Mouse (Mus musculus) midbrain, embryonic 10.5 days (tissue): ENCODE data around the gene Cyp1a2. TPM values are rescaled to one million over a fixed set of nuclear protein-coding genes. Genes with fewer than 3 reads are reported as not detected.

Source experiments
- DNase-seq: peaks from one replicate; pipeline ENCODE4 v3.0.0-alpha.2; 2017; ENCODE audit warnings: low spot score
- H3K27ac ChIP-seq: fragments of 300-500 bp; sonication (generic); replicated peaks from 2 replicates; pipeline ENCODE4 v1.5.1; 2016; ENCODE audit warnings: mild to moderate bottlenecking
- H3K27me3 ChIP-seq: fragments of 300-500 bp; sonication (generic); 2 replicates; pipeline ENCODE4 v1.6.1; 2016; ENCODE audit warnings: low read depth, mild to moderate bottlenecking; ENCODE audit not compliant: poor library complexity, severe bottlenecking
- H3K36me3 ChIP-seq: fragments of 300-500 bp; sonication (generic); 2 replicates; pipeline ENCODE4 v1.6.1; 2016; ENCODE audit warnings: mild to moderate bottlenecking, moderate library complexity
- H3K4me1 ChIP-seq: fragments of 300-500 bp; sonication (generic); 2 replicates; pipeline ENCODE4 v1.6.1; 2016
- H3K4me3 ChIP-seq: fragments of 300-500 bp; sonication (generic); 2 replicates; pipeline ENCODE4 v1.5.1; 2016; ENCODE audit warnings: mild to moderate bottlenecking, moderate library complexity
- H3K9me3 ChIP-seq: fragments of 300-500 bp; sonication (generic); replicated peaks from 2 replicates; pipeline ENCODE4 v1.6.1; 2016; ENCODE audit warnings: mild to moderate bottlenecking
- WGBS: fragments of 180-500 bp; shearing (Covaris S2); methylation state at CpG from one replicate; pipeline ENCODE4 v1.1.7; 2016; 5-methylcytosine and 5-hydroxymethylcytosine counted together
- polyA plus RNA-seq: library from polyadenylated mRNA; unstranded; fragments of >200 nt; fragmentation: Nextera tagmentation; extraction: Ambion mirVana; gene quantifications from 2 replicates; pipeline ENCODE4 v1.2.1, GENCODE M21; 2016

The Cyp1a2 gene
- polyA plus RNA-seq, 1 experiment from 2014 or later = not detected

DNA sequence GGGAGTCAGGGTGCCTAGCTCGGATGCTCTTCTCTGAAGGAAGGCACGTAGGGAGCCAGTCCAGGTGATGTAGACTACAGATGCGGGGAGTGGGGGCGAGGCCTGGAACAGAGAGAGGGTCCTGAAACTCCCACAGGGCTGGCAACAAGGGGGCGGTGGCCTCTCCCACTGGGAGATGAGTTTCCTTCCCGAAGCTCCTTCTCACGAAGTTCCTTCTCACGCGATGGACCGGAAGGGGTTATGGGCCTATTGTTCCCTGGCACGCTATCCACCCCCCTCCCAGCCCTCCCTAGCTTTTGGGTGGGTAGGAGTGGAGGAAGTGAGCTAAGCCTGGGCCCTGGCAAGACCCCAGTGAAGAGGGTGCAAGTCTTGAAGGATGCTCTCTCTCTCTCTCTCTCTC, 15.7 kb downstream of the Cyp1a2 start:
- no peak for DNase-seq
- no peaks in the 10 kb centered on the region for H3K4me1 ChIP-seq
- no peaks in the 10 kb centered on the region for H3K27me3 ChIP-seq
- no peaks in the 10 kb centered on the region for H3K36me3 ChIP-seq
- 63% methylated on average over 11 of the region's 11 CpGs for WGBS
- H3K27ac ChIP-seq = no peak overlapping the region
- no peaks in the 10 kb centered on the region for H3K9me3 ChIP-seq
- no peak overlapping the region for H3K4me3 ChIP-seq

DNA sequence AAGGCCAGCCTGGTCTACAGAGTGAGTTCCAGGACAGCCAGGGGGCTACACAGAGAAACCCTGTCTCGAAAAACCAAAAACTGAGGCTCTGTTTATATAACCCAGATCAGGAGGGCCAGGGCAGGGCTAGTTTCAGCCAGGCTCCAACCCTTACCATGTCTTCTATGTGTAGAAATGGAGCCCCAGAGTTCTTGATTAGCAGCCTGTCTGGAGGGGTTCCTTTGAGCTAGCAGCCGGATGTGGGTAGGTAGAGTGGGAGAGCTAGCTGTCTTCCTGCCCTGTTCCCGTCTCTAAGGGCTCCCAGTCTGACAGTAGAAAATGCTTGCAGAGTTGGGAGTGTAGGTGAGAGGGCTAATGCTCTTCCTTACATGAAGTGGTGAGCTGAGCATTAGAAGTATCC, 16.4 kb downstream of the Cyp1a2 start:
- H3K9me3 ChIP-seq = no peaks in the 10 kb centered on the region
- H3K36me3 ChIP-seq = no peaks in the 10 kb centered on the region
- H3K4me1 ChIP-seq = no peaks in the 10 kb centered on the region
- H3K27me3 ChIP-seq = no peaks in the 10 kb centered on the region
- no peak overlapping the region for H3K27ac ChIP-seq
- no peak for DNase-seq
- H3K4me3 ChIP-seq = no peak overlapping the region
- 83% methylated on average over 3 of the region's 3 CpGs for WGBS

DNA sequence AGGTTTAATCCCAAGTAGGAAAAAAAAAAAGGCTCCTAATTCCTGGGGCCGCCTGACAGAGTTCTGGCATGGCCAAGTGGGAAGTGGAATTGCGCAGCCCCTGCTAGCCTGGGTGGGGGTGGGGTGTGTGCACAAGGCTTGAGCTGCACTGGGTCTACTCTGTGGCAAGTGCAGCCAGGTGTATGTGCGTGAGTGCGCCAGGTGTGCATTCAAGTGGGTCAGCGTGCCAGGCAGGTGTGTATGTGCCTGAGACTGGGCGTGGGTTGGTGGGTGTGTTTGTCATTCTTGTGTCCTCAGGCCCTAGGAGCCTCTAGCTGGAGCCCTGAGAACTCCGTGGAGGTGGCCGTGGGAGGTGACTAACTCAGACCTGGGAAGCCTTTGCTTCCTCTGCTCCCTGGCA, 17.0 kb downstream of the Cyp1a2 start:
- no peak for DNase-seq
- Histone ChIP-seq H3K36me3 (no peaks in the 10 kb centered on the region), H3K4me1 (no peaks in the 10 kb centered on the region), H3K9me3 (no peaks in the 10 kb centered on the region), H3K27me3 (no peaks in the 10 kb centered on the region), H3K4me3 (no peak overlapping the region), H3K27ac (no peak overlapping the region)
- WGBS = 88% methylated on average over 8 of the region's 8 CpGs

DNA sequence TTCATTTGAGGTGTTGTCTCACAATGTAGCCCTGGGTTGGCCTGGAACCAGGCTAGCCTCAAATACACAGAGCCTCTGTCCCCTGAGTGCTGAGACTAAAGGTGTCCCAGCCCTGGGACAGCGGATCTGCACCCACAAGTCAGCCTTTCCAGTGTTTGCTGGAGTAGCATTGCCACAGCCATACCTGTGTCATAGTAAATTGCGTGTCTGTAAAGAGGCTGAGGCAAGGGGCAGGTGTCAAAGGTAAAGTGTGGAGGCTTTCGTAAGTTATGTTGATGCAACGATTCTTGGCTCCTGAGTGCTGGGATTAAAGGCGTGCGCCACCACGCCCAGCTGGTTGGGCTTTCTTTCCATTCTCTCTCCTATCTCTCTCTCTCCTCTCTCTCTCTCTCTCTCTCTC, 18.9 kb downstream of the Cyp1a2 start:
- no peaks in the 10 kb centered on the region for H3K36me3 ChIP-seq
- no peak for DNase-seq
- H3K27ac ChIP-seq = no peak overlapping the region
- no peaks in the 10 kb centered on the region for H3K4me1 ChIP-seq
- H3K27me3 ChIP-seq = no peaks in the 10 kb centered on the region
- H3K4me3 ChIP-seq = no peak overlapping the region
- 76% methylated on average over 7 of the region's 7 CpGs for WGBS
- no peaks in the 10 kb centered on the region for H3K9me3 ChIP-seq

DNA sequence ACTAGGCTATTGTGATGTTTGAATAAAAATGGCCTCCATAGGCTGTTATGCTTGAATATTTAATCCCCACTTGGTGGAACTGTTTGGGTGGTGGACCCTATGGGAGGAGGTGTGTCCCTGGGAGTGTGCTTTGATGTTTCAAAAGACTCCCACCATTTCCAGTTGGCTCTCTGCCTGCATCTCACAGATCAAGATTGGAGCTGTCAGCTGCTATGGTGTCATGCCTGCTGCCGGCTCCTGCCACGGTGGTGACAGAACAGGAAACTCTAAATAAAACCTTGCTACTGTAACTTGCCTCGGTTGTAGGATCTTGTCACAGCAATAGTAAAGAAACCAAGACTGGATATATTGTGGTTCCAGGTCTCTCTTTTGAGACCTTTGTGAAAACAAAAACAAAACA, 22.0 kb downstream of the Cyp1a2 start:
- no peaks in the 10 kb centered on the region for H3K4me1 ChIP-seq
- WGBS = 80% methylated on average over 3 of the region's 3 CpGs
- DNase-seq = no peak
- H3K36me3 ChIP-seq = no peaks in the 10 kb centered on the region
- no peaks in the 10 kb centered on the region for H3K9me3 ChIP-seq
- H3K27me3 ChIP-seq = no peaks in the 10 kb centered on the region
- H3K4me3 ChIP-seq = no peak overlapping the region
- H3K27ac ChIP-seq = no peak overlapping the region

DNA sequence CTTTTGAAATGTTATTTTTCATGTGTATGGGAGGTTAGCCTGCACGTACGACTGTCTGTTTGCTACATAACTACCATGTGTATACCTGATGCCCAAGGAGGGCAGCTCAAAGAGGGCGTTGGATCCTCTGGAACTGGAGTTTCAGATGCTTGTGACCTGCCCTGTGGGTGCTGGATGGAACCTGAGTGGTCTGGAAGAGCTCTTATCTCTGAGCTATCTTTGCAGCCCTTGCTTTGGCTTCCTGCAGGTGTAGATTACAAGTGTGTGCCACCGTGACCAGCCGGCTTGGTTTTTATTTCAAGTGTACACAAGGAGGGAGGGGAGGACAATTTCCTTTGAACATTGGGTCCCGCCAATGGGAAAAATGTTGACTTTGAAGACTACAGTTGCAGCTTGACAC, 23.0 kb downstream of the Cyp1a2 start:
- Histone ChIP-seq H3K4me1 (peaks cover 4% of the 10 kb centered on the region), H3K27ac (no peak overlapping the region), H3K27me3 (no peaks in the 10 kb centered on the region), H3K36me3 (no peaks in the 10 kb centered on the region), H3K9me3 (no peaks in the 10 kb centered on the region), H3K4me3 (no peak overlapping the region)
- WGBS = 88% methylated on average over 6 of the region's 6 CpGs
- no peak for DNase-seq

DNA sequence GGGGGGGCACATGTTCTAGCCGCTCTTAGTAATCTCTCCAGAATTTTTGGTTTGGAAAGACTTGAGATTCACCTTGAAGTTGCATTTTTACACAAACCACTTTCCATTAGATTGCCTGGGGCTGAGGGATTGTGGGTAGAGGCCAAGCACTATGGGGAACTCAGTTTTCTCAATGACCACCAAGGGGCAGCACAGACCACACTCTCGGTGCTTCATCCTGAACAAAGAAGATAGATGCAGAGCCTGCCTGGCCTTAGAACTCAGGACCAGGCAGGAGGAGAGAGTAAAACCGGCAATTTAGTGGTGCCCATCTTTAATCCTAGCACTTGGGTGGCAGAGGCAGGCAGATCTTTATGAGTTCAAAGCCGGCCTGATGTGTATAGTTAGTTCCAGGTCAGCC, 23.7 kb downstream of the Cyp1a2 start:
- 25% methylated on average over 4 of the region's 4 CpGs for WGBS
- H3K4me3 ChIP-seq = no peak overlapping the region
- H3K9me3 ChIP-seq = no peaks in the 10 kb centered on the region
- peaks cover 5% of the 10 kb centered on the region for H3K27me3 ChIP-seq
- peak; percentile 58 for DNase-seq
- no peaks in the 10 kb centered on the region for H3K36me3 ChIP-seq
- H3K27ac ChIP-seq = no peak overlapping the region
- H3K4me1 ChIP-seq = peaks cover 4% of the 10 kb centered on the region

DNA sequence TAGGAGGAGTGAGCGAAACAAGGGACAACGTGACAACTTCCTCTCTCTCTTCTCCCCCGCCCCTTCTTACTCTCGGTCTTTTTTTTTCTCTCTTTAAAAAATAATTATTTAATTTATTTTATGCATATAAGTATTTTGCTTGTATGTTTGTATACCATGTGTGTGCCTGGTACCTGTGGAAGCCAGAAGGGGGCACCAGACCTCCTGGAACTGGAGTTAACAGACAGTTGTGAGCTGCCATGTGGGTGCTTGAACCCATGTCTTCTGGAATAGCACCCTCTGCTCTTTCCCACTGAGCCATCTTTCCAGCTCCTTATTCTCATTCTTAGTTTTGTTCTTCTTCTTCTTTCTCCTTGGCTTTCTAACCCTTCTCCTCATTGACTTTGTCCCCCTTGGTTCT, 24.5 kb downstream of the Cyp1a2 start:
- Histone ChIP-seq H3K27me3 (peaks cover 13% of the 10 kb centered on the region), H3K4me1 (peaks cover 11% of the 10 kb centered on the region), H3K9me3 (no peaks in the 10 kb centered on the region), H3K4me3 (no peak overlapping the region), H3K36me3 (no peaks in the 10 kb centered on the region), H3K27ac (no peak overlapping the region)
- 88% methylated on average over 4 of the region's 4 CpGs for WGBS
- no peak for DNase-seq

DNA sequence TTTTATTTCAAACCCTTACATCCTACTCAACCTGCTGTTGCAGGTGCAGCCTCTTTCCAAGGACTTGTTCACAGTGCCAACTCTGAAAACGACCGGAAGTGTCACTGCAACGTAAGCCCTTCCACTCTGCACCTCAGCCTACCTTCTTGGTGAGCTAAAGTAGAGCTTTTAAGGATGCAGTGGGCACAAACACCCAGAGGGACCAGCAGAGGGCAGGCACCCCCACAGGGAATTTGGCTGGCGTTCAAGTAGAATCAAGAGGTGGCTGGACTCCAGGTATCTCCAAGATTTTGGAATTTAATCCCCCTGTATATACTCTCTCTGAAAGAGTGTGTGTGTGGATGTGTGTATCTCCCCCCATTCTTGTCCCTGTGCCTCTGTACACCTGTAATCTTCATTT, 25.7 kb downstream of the Cyp1a2 start:
- Histone ChIP-seq H3K9me3 (no peaks in the 10 kb centered on the region), H3K27ac (no peak overlapping the region), H3K36me3 (no peaks in the 10 kb centered on the region), H3K4me3 (no peak overlapping the region), H3K4me1 (peaks cover 22% of the 10 kb centered on the region), H3K27me3 (peaks cover 24% of the 10 kb centered on the region)
- WGBS = 58% methylated on average over 4 of the region's 4 CpGs
- DNase-seq = no peak

DNA sequence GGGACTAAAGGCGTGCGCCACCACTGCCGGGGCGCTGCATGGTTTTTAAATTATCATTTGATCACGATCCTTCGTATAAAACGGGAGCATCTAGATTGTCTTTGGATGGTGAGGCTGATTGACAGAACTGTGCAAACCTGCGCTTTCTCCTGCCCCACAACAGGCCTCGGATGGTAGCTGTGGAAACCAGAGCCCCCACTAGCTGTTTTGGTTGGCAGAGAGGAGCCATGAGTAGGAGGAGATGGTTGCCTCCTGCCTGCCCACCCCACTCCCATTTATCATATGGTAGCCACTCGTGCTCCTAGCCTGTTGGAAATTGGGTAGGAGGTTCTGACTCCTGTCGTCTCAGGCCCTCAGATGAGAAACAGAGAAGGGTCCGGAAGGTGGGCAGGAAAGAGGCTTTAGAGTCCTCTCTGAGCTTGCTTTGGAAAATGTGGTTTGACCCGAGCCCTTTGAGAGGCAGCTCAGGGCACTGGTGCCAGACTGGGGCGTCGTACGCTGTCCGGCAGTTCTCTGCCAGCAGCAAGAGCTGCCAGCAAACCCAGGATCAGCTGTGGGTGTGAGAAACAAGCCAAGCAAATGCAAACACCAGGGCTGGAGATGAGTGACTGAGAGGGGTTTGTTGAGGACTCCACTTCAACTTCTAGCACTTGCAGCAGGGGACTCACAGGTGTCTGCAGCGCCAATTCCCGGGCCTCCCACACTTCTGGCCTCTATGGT, 26.7 kb downstream of the Cyp1a2 start:
- no peak for DNase-seq
- H3K27me3 ChIP-seq = peaks cover 24% of the 10 kb centered on the region
- H3K36me3 ChIP-seq = no peaks in the 10 kb centered on the region
- WGBS = 89% methylated on average over 19 of the region's 19 CpGs
- peaks cover 33% of the 10 kb centered on the region for H3K4me1 ChIP-seq
- no peaks in the 10 kb centered on the region for H3K9me3 ChIP-seq
- no peak overlapping the region for H3K4me3 ChIP-seq
- H3K27ac ChIP-seq = no peak overlapping the region

DNA sequence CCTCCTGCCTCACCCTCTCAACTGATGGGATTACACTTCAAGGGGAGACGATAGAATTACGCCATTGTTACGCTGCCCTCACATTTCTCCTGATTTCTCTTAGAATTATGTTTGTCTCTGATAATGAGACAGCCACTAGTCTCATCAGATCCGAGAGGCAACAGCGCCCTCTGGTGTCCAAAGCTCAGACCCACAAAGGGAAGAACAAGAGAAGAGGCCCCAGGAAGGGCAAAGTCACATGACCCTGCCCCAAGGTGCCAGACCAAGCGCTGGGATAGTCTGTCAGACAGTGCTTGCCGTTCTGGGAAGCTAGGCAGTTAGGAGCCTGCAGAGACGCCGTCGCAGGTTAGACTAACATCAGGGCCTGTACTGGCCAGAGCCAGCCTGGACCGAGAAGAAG, 27.8 kb downstream of the Cyp1a2 start:
- peak; percentile 96 for DNase-seq
- no peaks in the 10 kb centered on the region for H3K9me3 ChIP-seq
- peaks cover 28% of the 10 kb centered on the region for H3K27me3 ChIP-seq
- H3K4me1 ChIP-seq = peaks cover 43% of the 10 kb centered on the region
- peak overlapping the region; percentile 70 for H3K27ac ChIP-seq
- H3K36me3 ChIP-seq = no peaks in the 10 kb centered on the region
- WGBS = 4% methylated on average over 11 of the region's 11 CpGs
- H3K4me3 ChIP-seq = peak overlapping the region; percentile 26

DNA sequence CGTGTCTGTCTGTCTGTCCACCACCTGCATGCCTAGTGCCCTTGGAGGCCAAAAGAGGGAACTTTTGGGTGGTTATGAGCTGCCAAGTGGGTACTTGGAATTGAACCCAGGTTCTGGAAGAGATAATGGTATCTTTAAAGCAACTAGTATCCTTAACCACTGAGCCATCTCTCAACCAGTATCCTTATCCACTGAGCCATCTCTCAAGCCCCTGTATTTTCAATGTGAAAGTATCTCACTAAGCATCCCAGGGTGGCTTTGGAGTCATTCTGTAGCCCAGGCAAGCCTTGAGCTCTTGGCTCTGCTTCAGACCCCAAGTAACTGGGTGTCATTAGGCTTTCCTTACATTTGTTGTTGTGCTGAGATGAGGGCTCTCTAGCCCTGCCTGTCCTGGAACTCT, 28.5 kb downstream of the Cyp1a2 start:
- DNase-seq = no peak
- Histone ChIP-seq H3K27ac (no peak overlapping the region), H3K9me3 (no peaks in the 10 kb centered on the region), H3K27me3 (peaks cover 28% of the 10 kb centered on the region), H3K4me1 (peaks cover 49% of the 10 kb centered on the region), H3K36me3 (no peaks in the 10 kb centered on the region), H3K4me3 (no peak overlapping the region)
- WGBS = 91% methylated on average over 1 of the region's 1 CpGs

DNA sequence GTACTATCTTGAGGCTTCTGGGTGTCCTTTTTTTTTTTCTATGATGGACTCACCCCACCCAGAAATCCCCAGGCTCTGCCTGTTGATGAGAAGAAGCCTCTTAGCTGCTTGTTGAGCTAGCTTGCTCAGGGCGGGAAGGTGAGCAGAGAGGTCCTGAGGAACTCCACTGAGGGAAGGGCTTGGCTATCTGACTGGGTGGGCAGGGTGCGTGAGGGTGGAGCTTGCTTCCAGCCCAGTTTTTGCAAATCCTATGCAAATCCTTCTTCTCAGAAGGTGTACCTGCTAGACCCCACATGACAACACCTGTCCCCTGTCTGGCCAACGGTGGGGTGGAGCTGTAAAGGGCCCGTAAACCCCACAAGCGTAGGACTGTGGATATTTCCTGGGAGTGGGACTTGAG, 30.2 kb downstream of the Cyp1a2 start, which contains the start of gene Csk:
Gene Csk, minus strand, starts transcription at position 349 of the 400 bp plus-strand sequence.
- peak within 1 kb of the TSS; percentile 29; the same call in 1 of the 2 replicates for H3K4me3 ChIP-seq
- H3K9me3 ChIP-seq = no peaks in the 10 kb centered on the region
- H3K36me3 ChIP-seq = no peaks in the 10 kb centered on the region
- 28% methylated on average over 5 of the region's 5 CpGs for WGBS
- H3K27ac ChIP-seq = peak within 1 kb of the TSS; percentile 79
- peaks cover 49% of the 10 kb centered on the region for H3K4me1 ChIP-seq
- peaks cover 28% of the 10 kb centered on the region for H3K27me3 ChIP-seq
- DNase-seq = peak; percentile 33
